Mouse (Mus musculus) kidney, postnatal 36 days (tissue): ENCODE results near the gene Cenpm.

ENCODE experiments used
- DNase-seq, 2 experiments: peaks; one replicate each; pipeline ENCODE4 v3.0.0; 2021 to 2022; ENCODE audit warnings: mixed read lengths in 2 of 2

Cenpm gene

GRCm38 (mm10) chr15:82213222-82213621 lies 31.3 kb downstream of the Cenpm start:
- DNase-seq: no peak

- no peak for DNase-seq
These were observed 31.8 kb downstream of the Cenpm start, which contains the start of gene Shisa8 for GRCm38 (mm10) chr15:82212752-82213063. TSS of gene Shisa8 (minus strand) at chr15:82212815.

- peak in 1 of 2 experiments; percentile 39 for DNase-seq
These were observed 32.4 kb downstream of the Cenpm start for GRCm38 (mm10) chr15:82211911-82212751.

GRCm38 (mm10) chr15:82211281-82211680 lies 33.3 kb downstream of the Cenpm start:
- no peak for DNase-seq

- no peak for DNase-seq
These were observed 33.7 kb downstream of the Cenpm start for GRCm38 (mm10) chr15:82210801-82211200.

- DNase-seq: no peak
These were observed 35.1 kb downstream of the Cenpm start for GRCm38 (mm10) chr15:82209295-82210050.

- no peak for DNase-seq
These were observed 36.2 kb downstream of the Cenpm start for GRCm38 (mm10) chr15:82208307-82208706.

- DNase-seq: no peak
These were observed 36.9 kb downstream of the Cenpm start for GRCm38 (mm10) chr15:82207504-82208219.

- DNase-seq: no peak
These were observed 37.5 kb downstream of the Cenpm start for GRCm38 (mm10) chr15:82207105-82207459.

- DNase-seq: peak in 1 of 2 experiments; percentile 44
These were observed 38.0 kb downstream of the Cenpm start for GRCm38 (mm10) chr15:82206365-82207104.

- no peak for DNase-seq
These were observed 39.7 kb downstream of the Cenpm start for GRCm38 (mm10) chr15:82204680-82205371.

- no peak for DNase-seq
These were observed 40.8 kb downstream of the Cenpm start for GRCm38 (mm10) chr15:82203611-82204351.

GRCm38 (mm10) chr15:82203090-82203489 lies 41.5 kb downstream of the Cenpm start:
- no peak for DNase-seq

- DNase-seq: no peak
These were observed 42.5 kb downstream of the Cenpm start for GRCm38 (mm10) chr15:82202086-82202485.

- peak in 1 of 2 experiments; percentile 22 for DNase-seq
These were observed 45.0 kb downstream of the Cenpm start for GRCm38 (mm10) chr15:82199546-82199945.

GRCm38 (mm10) chr15:82198342-82198741 lies 46.2 kb downstream of the Cenpm start:
- DNase-seq: no peak

GRCm38 (mm10) chr15:82197937-82198336 lies 46.6 kb downstream of the Cenpm start:
- no peak for DNase-seq

- DNase-seq: no peak
These were observed 47.2 kb downstream of the Cenpm start for GRCm38 (mm10) chr15:82197246-82197750.

- DNase-seq: no peak
These were observed 48.2 kb downstream of the Cenpm start for GRCm38 (mm10) chr15:82196300-82196699.

- DNase-seq: no peak
These were observed 51.9 kb downstream of the Cenpm start for GRCm38 (mm10) chr15:82192617-82193016.
